Mouse (Mus musculus) kidney, embryonic 15.5 days (tissue): ENCODE results near the gene Nars2. TPM values are rescaled to one million over a fixed set of nuclear protein-coding genes. Genes with fewer than 3 reads are reported as not detected.

Source experiments
- ATAC-seq: fragments of 200-750 bp; cut with Nextera tagmentation; replicated peaks from 2 replicates; pipeline ENCODE4 v1.8.0; 2017; ENCODE audit warnings: moderate TSS enrichment; ENCODE audit not compliant: low FRiP score
- H3K27ac ChIP-seq: fragments of 300-500 bp; sonication (generic); 2 replicates; pipeline ENCODE4 v1.5.1; 2015; ENCODE audit warnings: mild to moderate bottlenecking, inconsistent platforms
- H3K27me3 ChIP-seq: fragments of 300-500 bp; sonication (generic); 2 replicates; pipeline ENCODE4 v1.6.1; 2015; ENCODE audit warnings: inconsistent platforms
- H3K36me3 ChIP-seq: fragments of 300-500 bp; sonication (generic); 2 replicates; pipeline ENCODE4 v1.6.1; 2015; ENCODE audit warnings: inconsistent platforms
- H3K4me1 ChIP-seq: fragments of 300-500 bp; sonication (generic); 2 replicates; pipeline ENCODE4 v1.6.1; 2015; ENCODE audit warnings: inconsistent platforms
- H3K4me2 ChIP-seq: fragments of 300-500 bp; sonication (generic); 2 replicates; pipeline ENCODE4 v1.6.1; 2015; ENCODE audit warnings: moderate library complexity, mild to moderate bottlenecking, inconsistent platforms
- H3K4me3 ChIP-seq: fragments of 300-500 bp; sonication (generic); replicated peaks from 2 replicates; pipeline ENCODE4 v1.5.1; 2015; ENCODE audit warnings: mild to moderate bottlenecking, inconsistent platforms
- H3K9ac ChIP-seq: fragments of 300-500 bp; sonication (generic); 2 replicates; pipeline ENCODE4 v1.6.1; 2015; ENCODE audit warnings: mild to moderate bottlenecking, inconsistent platforms
- H3K9me3 ChIP-seq: fragments of 300-500 bp; sonication (generic); replicated peaks from 2 replicates; pipeline ENCODE4 v1.6.1; 2016; ENCODE audit warnings: inconsistent platforms
- WGBS: fragments of 180-500 bp; shearing (Covaris S2); methylation state at CpG from one replicate; pipeline ENCODE4 v1.1.7; 2015; ENCODE audit warnings: mixed read lengths; 5-methylcytosine and 5-hydroxymethylcytosine counted together
- polyA plus RNA-seq: library from polyadenylated mRNA; unstranded; fragments of >200 nt; fragmentation: Nextera tagmentation; extraction: Ambion mirVana; gene quantifications from 2 replicates; pipeline ENCODE4 v1.2.1, GENCODE M21; 2015

Gene Nars2
- polyA plus RNA-seq, 1 experiment from 2014 or later: 26.2 TPM

DNA sequence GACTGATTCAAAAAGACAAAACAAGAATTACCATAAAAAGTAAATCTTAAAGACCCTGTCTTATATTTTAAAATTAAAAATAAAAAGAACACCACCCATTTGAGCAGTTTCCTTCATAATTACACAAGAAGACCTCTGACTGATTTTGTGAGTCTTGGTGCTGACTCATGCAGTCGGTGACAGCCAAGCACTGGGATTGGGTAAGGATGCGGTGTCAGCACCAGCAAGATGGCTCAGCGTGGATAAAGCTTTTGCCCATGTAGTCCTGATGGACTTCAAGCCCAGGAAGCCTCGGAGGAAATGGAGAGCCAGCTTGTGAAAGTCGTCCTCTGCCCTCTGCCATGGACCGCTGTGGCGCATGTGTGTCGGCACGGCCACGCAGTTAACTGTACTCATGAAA is 77.8 kb downstream of the Nars2 start:
- H3K27me3 ChIP-seq: no peaks in the 10 kb centered on the region
- H3K9ac ChIP-seq: no peak overlapping the region
- H3K36me3 ChIP-seq: 0 out of 2 replicates have a peak, but pooled peaks cover 3% of the 10 kb centered on the region
- H3K27ac ChIP-seq: no peak overlapping the region
- no peak for ATAC-seq
- H3K4me1 ChIP-seq: no peaks in the 10 kb centered on the region
- no peak overlapping the region for H3K4me3 ChIP-seq
- no peaks in the 10 kb centered on the region for H3K9me3 ChIP-seq
- WGBS: 90% methylated on average over 10 of the region's 10 CpGs
- no peak overlapping the region for H3K4me2 ChIP-seq

DNA sequence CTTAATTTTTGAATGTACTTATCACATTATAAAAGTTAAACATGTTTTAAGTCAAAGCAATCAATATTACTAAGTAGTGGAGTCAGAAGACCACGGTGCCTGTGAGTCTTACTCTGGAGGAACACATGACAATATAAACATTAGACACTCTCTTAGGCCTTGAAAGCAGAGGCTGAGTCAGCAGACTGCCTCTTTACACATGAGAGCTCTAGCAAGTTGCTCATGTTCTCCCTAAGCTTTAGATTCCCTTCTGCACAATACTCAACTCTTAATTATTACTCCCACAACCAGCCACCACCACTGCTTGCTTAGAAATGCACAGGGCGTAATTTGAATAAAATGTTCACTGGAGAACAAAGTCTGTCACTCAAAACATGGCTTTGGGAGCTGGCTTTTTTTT is 81.1 kb downstream of the Nars2 start:
- ATAC-seq: peak; percentile 86
- no peak overlapping the region for H3K9ac ChIP-seq
- no peaks in the 10 kb centered on the region for H3K9me3 ChIP-seq
- no peaks in the 10 kb centered on the region for H3K27me3 ChIP-seq
- no peaks in the 10 kb centered on the region for H3K4me1 ChIP-seq
- no peak overlapping the region for H3K27ac ChIP-seq
- 51% methylated on average over 2 of the region's 2 CpGs for WGBS
- 0 out of 2 replicates have a peak, but pooled peaks cover 4% of the 10 kb centered on the region for H3K36me3 ChIP-seq
- H3K4me3 ChIP-seq: no peak overlapping the region
- H3K4me2 ChIP-seq: no peak overlapping the region

DNA sequence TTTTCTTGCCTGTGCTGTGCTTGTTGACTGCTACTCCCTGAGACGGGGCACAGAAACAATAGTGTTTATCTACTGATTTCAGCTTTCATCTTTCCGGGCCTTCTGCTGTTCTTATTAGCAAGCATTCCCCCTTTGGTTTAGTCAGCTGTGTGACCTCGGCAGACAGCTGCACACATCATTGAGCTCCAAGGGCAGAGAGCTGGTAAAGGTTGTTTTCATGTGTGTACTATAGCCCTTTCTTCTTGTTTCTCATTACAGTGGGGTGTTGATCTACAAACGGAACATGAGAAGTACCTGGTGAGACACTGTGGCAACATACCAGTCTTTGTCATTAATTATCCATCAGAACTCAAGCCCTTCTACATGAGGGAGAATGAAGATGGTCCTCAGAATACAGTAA is 88.3 kb downstream of the Nars2 start:
- no peak overlapping the region for H3K27ac ChIP-seq
- WGBS: 34% methylated on average over 4 of the region's 4 CpGs
- no peak overlapping the region for H3K9ac ChIP-seq
- H3K36me3 ChIP-seq: peaks cover 11% of the 10 kb centered on the region; the same call in 1 of the 2 replicates
- H3K27me3 ChIP-seq: no peaks in the 10 kb centered on the region
- H3K4me2 ChIP-seq: no peak overlapping the region
- H3K4me3 ChIP-seq: no peak overlapping the region
- peak; percentile 88 for ATAC-seq
- H3K9me3 ChIP-seq: no peaks in the 10 kb centered on the region
- no peaks in the 10 kb centered on the region for H3K4me1 ChIP-seq

DNA sequence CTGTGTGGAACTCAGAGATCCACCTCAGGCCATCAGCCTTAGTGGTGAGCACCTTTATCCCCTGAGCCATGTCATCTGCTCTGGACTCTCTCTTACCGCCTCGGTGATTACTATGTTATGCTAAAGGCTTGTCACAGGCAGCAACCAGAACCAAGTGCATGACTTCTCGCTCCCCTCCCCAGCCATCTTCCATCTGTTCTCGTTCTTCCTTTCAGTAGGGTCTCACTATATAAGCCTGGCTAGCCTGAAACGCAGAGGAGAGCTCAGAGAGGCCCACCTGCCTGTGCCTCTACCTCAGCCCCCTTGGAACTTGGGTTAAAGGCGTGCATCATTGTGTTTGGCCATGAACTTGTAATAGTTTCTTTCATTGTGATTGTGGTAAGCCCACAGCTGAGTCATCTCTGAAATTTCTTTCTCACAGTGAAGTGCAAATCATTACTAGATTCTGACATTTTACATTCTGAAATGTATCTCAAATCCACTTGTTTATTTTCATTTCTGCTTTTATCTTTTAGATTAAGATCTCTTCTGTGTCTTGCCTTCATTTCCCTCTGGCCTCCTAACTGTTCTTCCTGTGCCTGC is 90.7 kb downstream of the Nars2 start:
- Histone ChIP-seq H3K4me3 (no peak overlapping the region), H3K9ac (no peak overlapping the region), H3K9me3 (no peaks in the 10 kb centered on the region), H3K4me1 (no peaks in the 10 kb centered on the region), H3K27ac (no peak overlapping the region), H3K36me3 (peaks cover 12% of the 10 kb centered on the region; the same call in 1 of the 2 replicates), H3K4me2 (no peak overlapping the region), H3K27me3 (no peaks in the 10 kb centered on the region)
- WGBS: 72% methylated on average over 6 of the region's 6 CpGs
- no peak for ATAC-seq

DNA sequence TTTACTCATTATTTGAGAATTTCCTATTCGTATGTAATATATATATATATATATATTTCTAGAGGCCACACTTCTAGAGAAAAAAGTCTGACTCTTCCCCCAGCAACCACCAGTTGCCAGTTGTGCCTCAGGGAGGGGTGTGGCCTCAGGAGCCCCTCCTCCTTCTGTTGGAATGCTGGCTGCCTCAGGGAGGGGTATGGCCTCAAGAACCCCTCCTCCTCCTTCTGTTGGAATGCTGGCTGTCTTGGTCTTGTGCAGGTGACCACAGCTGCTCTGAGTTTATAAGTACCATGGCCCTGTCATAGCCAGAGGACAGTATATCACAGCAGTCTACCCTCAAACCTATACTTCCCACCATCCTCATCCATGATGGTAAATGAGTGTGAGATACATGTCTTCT is 91.7 kb downstream of the Nars2 start:
- ATAC-seq: peak; percentile 82
- no peak overlapping the region for H3K9ac ChIP-seq
- no peak overlapping the region for H3K4me3 ChIP-seq
- peaks cover 16% of the 10 kb centered on the region; the same call in 1 of the 2 replicates for H3K36me3 ChIP-seq
- no peaks in the 10 kb centered on the region for H3K9me3 ChIP-seq
- H3K27me3 ChIP-seq: no peaks in the 10 kb centered on the region
- 92% methylated on average over 1 of the region's 1 CpGs for WGBS
- no peaks in the 10 kb centered on the region for H3K4me1 ChIP-seq
- no peak overlapping the region for H3K27ac ChIP-seq
- no peak overlapping the region for H3K4me2 ChIP-seq

- no peak for ATAC-seq
- H3K27me3 ChIP-seq: no peaks in the 10 kb centered on the region
- H3K36me3 ChIP-seq: peaks cover 17% of the 10 kb centered on the region
- 80% methylated on average over 2 of the region's 2 CpGs for WGBS
- H3K9ac ChIP-seq: no peak overlapping the region
- H3K4me1 ChIP-seq: no peaks in the 10 kb centered on the region
- no peak overlapping the region for H3K4me3 ChIP-seq
- no peaks in the 10 kb centered on the region for H3K9me3 ChIP-seq
- no peak overlapping the region for H3K27ac ChIP-seq
- no peak overlapping the region for H3K4me2 ChIP-seq
Observed at GRCm38 (mm10) chr7:97060966-97061365, 109.7 kb downstream of the Nars2 start.

DNA sequence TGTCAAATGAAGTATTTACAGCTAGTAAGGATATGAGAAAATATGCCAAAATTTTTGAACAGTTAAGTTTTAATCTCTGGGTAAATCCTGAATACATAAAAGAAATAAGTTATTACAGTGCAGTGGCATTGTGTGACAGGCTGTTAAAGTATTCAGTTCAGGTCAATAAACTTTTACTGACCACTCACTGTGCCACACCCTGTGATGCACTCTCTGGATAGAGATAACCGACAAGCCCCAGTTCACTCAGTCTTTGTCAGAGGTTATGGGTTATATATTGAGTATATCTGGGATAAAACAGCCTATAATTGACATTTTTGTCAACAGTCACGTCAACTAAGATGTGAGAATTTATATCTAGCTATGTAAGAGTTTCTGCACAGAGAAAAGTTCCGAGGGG is 120.2 kb downstream of the Nars2 start:
- H3K4me3 ChIP-seq: no peak overlapping the region
- no peaks in the 10 kb centered on the region for H3K27me3 ChIP-seq
- ATAC-seq: no peak; the same call in 1 of the 2 replicates
- no peaks in the 10 kb centered on the region for H3K36me3 ChIP-seq
- H3K9me3 ChIP-seq: no peaks in the 10 kb centered on the region
- H3K4me2 ChIP-seq: no peak overlapping the region
- H3K4me1 ChIP-seq: peaks cover 10% of the 10 kb centered on the region
- no peak overlapping the region for H3K27ac ChIP-seq
- H3K9ac ChIP-seq: no peak overlapping the region
- 50% methylated on average over 3 of the region's 3 CpGs for WGBS

DNA sequence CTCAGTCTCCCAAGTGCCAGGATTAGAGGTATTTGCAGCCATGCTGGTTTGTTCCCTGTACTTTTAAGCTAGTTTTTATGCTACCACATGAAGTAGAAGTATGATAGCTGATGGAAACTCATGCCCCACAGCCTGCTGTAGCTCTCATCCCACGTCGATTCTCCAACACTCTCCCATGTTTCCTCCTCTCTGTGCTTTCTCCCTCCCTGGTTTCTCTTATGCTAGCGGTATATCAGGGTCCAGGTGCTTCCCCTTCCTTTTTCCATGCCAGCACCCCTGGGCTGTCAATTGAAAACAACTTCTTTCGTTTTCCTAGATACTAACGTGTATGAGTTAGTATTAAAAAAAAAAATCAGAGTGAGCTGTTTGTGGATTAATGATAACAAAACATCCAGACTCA is 120.8 kb downstream of the Nars2 start:
- Histone ChIP-seq H3K4me3 (no peak overlapping the region), H3K27ac (no peak overlapping the region), H3K27me3 (no peaks in the 10 kb centered on the region), H3K9ac (no peak overlapping the region), H3K9me3 (no peaks in the 10 kb centered on the region), H3K4me2 (no peak overlapping the region), H3K36me3 (no peaks in the 10 kb centered on the region), H3K4me1 (peaks cover 13% of the 10 kb centered on the region)
- ATAC-seq: no peak
- 77% methylated on average over 5 of the region's 5 CpGs for WGBS

- no peak overlapping the region for H3K9ac ChIP-seq
- 69% methylated on average over 1 of the region's 1 CpGs for WGBS
- H3K4me2 ChIP-seq: no peak overlapping the region
- peaks cover 27% of the 10 kb centered on the region for H3K4me1 ChIP-seq
- H3K27ac ChIP-seq: 0 out of 2 replicates have a peak overlapping the region, but pooled peaks have one; percentile 5
- ATAC-seq: no peak
- no peaks in the 10 kb centered on the region for H3K27me3 ChIP-seq
- H3K36me3 ChIP-seq: no peaks in the 10 kb centered on the region
- no peaks in the 10 kb centered on the region for H3K9me3 ChIP-seq
- no peak overlapping the region for H3K4me3 ChIP-seq
Observed at GRCm38 (mm10) chr7:97074974-97075373, 123.7 kb downstream of the Nars2 start.

- Histone ChIP-seq H3K9me3 (no peaks in the 10 kb centered on the region), H3K9ac (no peak overlapping the region), H3K4me1 (peaks cover 38% of the 10 kb centered on the region), H3K4me2 (no peak overlapping the region), H3K27ac (no peak overlapping the region), H3K4me3 (no peak overlapping the region), H3K36me3 (no peaks in the 10 kb centered on the region), H3K27me3 (no peaks in the 10 kb centered on the region)
- ATAC-seq: no peak
Observed at GRCm38 (mm10) chr7:97076977-97077376, 125.7 kb downstream of the Nars2 start.

- 26% methylated on average over 4 of the region's 4 CpGs for WGBS
- Histone ChIP-seq H3K4me2 (no peak overlapping the region), H3K36me3 (no peaks in the 10 kb centered on the region), H3K9ac (no peak overlapping the region), H3K4me1 (peaks cover 47% of the 10 kb centered on the region), H3K27me3 (no peaks in the 10 kb centered on the region), H3K4me3 (no peak overlapping the region), H3K9me3 (no peaks in the 10 kb centered on the region), H3K27ac (peak overlapping the region; percentile 68)
- ATAC-seq: no peak
Observed at GRCm38 (mm10) chr7:97078685-97079084, 127.4 kb downstream of the Nars2 start.

GRCm38 (mm10) chr7:97079145-97079544 is 127.8 kb downstream of the Nars2 start:
- Histone ChIP-seq H3K4me2 (no peak overlapping the region), H3K4me3 (no peak overlapping the region), H3K27me3 (no peaks in the 10 kb centered on the region), H3K9me3 (no peaks in the 10 kb centered on the region), H3K4me1 (peaks cover 51% of the 10 kb centered on the region), H3K27ac (0 out of 2 replicates have a peak overlapping the region, but pooled peaks have one; percentile 96), H3K36me3 (no peaks in the 10 kb centered on the region), H3K9ac (no peak overlapping the region)
- WGBS: 18% methylated on average over 6 of the region's 6 CpGs
- ATAC-seq: no peak
